Mouse (Mus musculus) liver, embryonic 14.5 days (tissue): ENCODE measurements around the gene Hoxd11. TPM values are rescaled to one million over a fixed set of nuclear protein-coding genes. Genes with fewer than 3 reads are reported as not detected.

Experiments
- ATAC-seq: fragments of 200-750 bp; cut with Nextera tagmentation; 2 replicates; pipeline ENCODE4 v1.8.0; 2017; ENCODE audit warnings: moderate number of reproducible peaks, mild to moderate bottlenecking, moderate library complexity; ENCODE audit not compliant: insufficient read depth
- DNase-seq, 3 experiments: peaks; one replicate each; pipeline ENCODE4 v3.0.0-alpha.2; 2012 to 2013; ENCODE audit warnings: low read depth in 3 of 3, low spot score in 3 of 3
- H3K27ac ChIP-seq: fragments of 300-500 bp; sonication (generic); 2 replicates; pipeline ENCODE4 v1.5.1; 2014; ENCODE audit warnings: moderate library complexity, mild to moderate bottlenecking, control low read depth, inconsistent platforms
- H3K27me3 ChIP-seq: fragments of 300-500 bp; sonication (generic); 2 replicates; pipeline ENCODE4 v1.6.1; 2014; ENCODE audit warnings: mild to moderate bottlenecking, low read length, moderate library complexity; ENCODE audit not compliant: control insufficient read depth, insufficient read depth
- H3K36me3 ChIP-seq: fragments of 300-500 bp; sonication (generic); replicated peaks from 2 replicates; pipeline ENCODE4 v1.6.1; 2014; ENCODE audit warnings: low read depth; ENCODE audit not compliant: control insufficient read depth, insufficient read depth
- H3K4me1 ChIP-seq, 2 experiments: fragments of 200-500 bp in 1 of 2; fragments of 300-500 bp in 1 of 2; sonication (generic) in 1 of 2; replicated peaks; 2 replicates each; pipeline ENCODE4 v1.6.1; 2012 to 2014; ENCODE audit warnings: antibody characterized with exemption in 1 of 2, inconsistent platforms in 1 of 2, low read length in 1 of 2; ENCODE audit not compliant: control insufficient read depth in 2 of 2, insufficient read depth in 2 of 2
- H3K4me2 ChIP-seq: fragments of 300-500 bp; sonication (generic); 2 replicates; pipeline ENCODE4 v1.6.1; 2014; ENCODE audit warnings: low read depth, mild to moderate bottlenecking, control low read depth, moderate library complexity
- H3K4me3 ChIP-seq, 2 experiments: fragments of 200-500 bp in 1 of 2; fragments of 300-500 bp in 1 of 2; sonication (generic) in 1 of 2; 2 replicates each; pipeline ENCODE4 v1.5.1; 2012 to 2014; ENCODE audit warnings: low read depth in 2 of 2, low read length in 2 of 2, mild to moderate bottlenecking in 2 of 2, control low read depth in 1 of 2, inconsistent platforms in 1 of 2, moderate library complexity in 1 of 2; ENCODE audit not compliant: insufficient read depth in 1 of 2
- H3K9ac ChIP-seq: fragments of 300-500 bp; sonication (generic); replicated peaks from 2 replicates; pipeline ENCODE4 v1.6.1; 2014; ENCODE audit warnings: mild to moderate bottlenecking, control low read depth, moderate library complexity
- H3K9me3 ChIP-seq: fragments of 300-500 bp; sonication (generic); 2 replicates; pipeline ENCODE4 v1.6.1; 2016; ENCODE audit warnings: low read length, mixed read lengths; ENCODE audit not compliant: control insufficient read depth
- CTCF ChIP-seq: IDR thresholded peaks from 2 replicates; pipeline ENCODE4 v1.5.1; 2016; ENCODE audit warnings: antibody characterized with exemption, low read depth, control low read depth
- EP300 ChIP-seq: IDR thresholded peaks from 2 replicates; pipeline ENCODE4 v1.6.1; 2016; ENCODE audit warnings: antibody characterized with exemption, low read depth
- WGBS: fragments of 180-500 bp; shearing (Covaris S2); extraction: QIAGEN DNeasy Blood & Tissue Kit; methylation state at CpG from one replicate; pipeline ENCODE4 v1.1.7; 2014; ENCODE audit not compliant: insufficient replicate concordance; 5-methylcytosine and 5-hydroxymethylcytosine counted together
- polyA plus RNA-seq, 2 experiments: library from polyadenylated mRNA; depleted of rRNA in 1 of 2; stranded (reverse) in 1 of 2; unstranded in 1 of 2; fragments of >200 nt; fragmentation: Nextera tagmentation in 1 of 2; extraction: Ambion mirVana in 1 of 2; gene quantifications; 2 replicates each; pipeline versions ENCODE4 v1.2.1 to v1.2.3; 2012 to 2014

Gene Hoxd11
- polyA plus RNA-seq, 2 experiments = 0.09 TPM; not detected in 1

GRCm38 (mm10) chr2:74681594-74682531, 2.5 kb downstream of the Hoxd11 start:
- Histone ChIP-seq H3K4me3 (no peak overlapping the region), H3K9me3 (no peaks in the 10 kb centered on the region), H3K9ac (no peak overlapping the region), H3K4me2 (no peak overlapping the region), H3K27ac (no peak overlapping the region), H3K4me1 (no peaks in the 10 kb centered on the region), H3K36me3 (no peaks in the 10 kb centered on the region), H3K27me3 (peaks cover 97% of the 10 kb centered on the region)
- TF ChIP-seq EP300 (no peak), CTCF (no peak)
- DNase-seq (no peak), ATAC-seq (no peak)
- 2% methylated on average over 78 of the region's 78 CpGs for WGBS

- 3% methylated on average over 50 of the region's 51 CpGs for WGBS
- ATAC-seq = no peak
- no peak for TF ChIP-seq EP300
- TF ChIP-seq CTCF = no peak
- H3K4me1 ChIP-seq = no peaks in the 10 kb centered on the region
- no peaks in the 10 kb centered on the region for H3K36me3 ChIP-seq
- H3K9me3 ChIP-seq = no peaks in the 10 kb centered on the region
- no peak overlapping the region for H3K4me2 ChIP-seq
- H3K27ac ChIP-seq = no peak overlapping the region
- peaks cover 97% of the 10 kb centered on the region for H3K27me3 ChIP-seq
- no peak overlapping the region for H3K9ac ChIP-seq
- H3K4me3 ChIP-seq = no peak overlapping the region
- DNase-seq = no peak
Observed at GRCm38 (mm10) chr2:74682796-74683195, 3.4 kb downstream of the Hoxd11 start.

GRCm38 (mm10) chr2:74683471-74683951, 4.2 kb downstream of the Hoxd11 start:
- Histone ChIP-seq H3K4me2 (no peak overlapping the region), H3K27me3 (peaks cover 97% of the 10 kb centered on the region), H3K27ac (no peak overlapping the region), H3K4me3 (no peak overlapping the region), H3K9ac (no peak overlapping the region), H3K36me3 (no peaks in the 10 kb centered on the region), H3K9me3 (no peaks in the 10 kb centered on the region), H3K4me1 (no peaks in the 10 kb centered on the region)
- DNase-seq (no peak), ATAC-seq (no peak)
- no peak for TF ChIP-seq CTCF
- TF ChIP-seq EP300 = no peak
- 3% methylated on average over 18 of the region's 18 CpGs for WGBS

- Histone ChIP-seq H3K27ac (no peak overlapping the region), H3K27me3 (peaks cover 97% of the 10 kb centered on the region), H3K4me1 (no peaks in the 10 kb centered on the region), H3K9me3 (no peaks in the 10 kb centered on the region), H3K9ac (no peak overlapping the region), H3K36me3 (no peaks in the 10 kb centered on the region), H3K4me2 (no peak overlapping the region), H3K4me3 (no peak overlapping the region)
- no peak for TF ChIP-seq CTCF
- TF ChIP-seq EP300 = no peak
- DNase-seq (no peak), ATAC-seq (no peak)
- WGBS = 1% methylated on average over 12 of the region's 12 CpGs
Observed at GRCm38 (mm10) chr2:74684106-74684505, 4.7 kb downstream of the Hoxd11 start.

GRCm38 (mm10) chr2:74685059-74685603, 5.8 kb downstream of the Hoxd11 start:
- Histone ChIP-seq H3K4me1 (no peaks in the 10 kb centered on the region), H3K27me3 (peaks cover 97% of the 10 kb centered on the region), H3K4me3 (no peak overlapping the region), H3K4me2 (no peak overlapping the region), H3K9me3 (no peaks in the 10 kb centered on the region), H3K27ac (no peak overlapping the region), H3K9ac (no peak overlapping the region), H3K36me3 (no peaks in the 10 kb centered on the region)
- TF ChIP-seq EP300 = no peak
- no peak for TF ChIP-seq CTCF
- 16% methylated on average over 4 of the region's 4 CpGs for WGBS
- DNase-seq = no peak
- no peak for ATAC-seq
